Mouse (Mus musculus) ES-Bruce4 (cell line): Measurements from ENCODE around the gene Recql5.

Experiments used
- CTCF ChIP-seq: IDR thresholded peaks from one replicate; pipeline ENCODE4 v1.8.1; 2011; ENCODE audit warnings: low read depth, low read length
- EP300 ChIP-seq: IDR thresholded peaks from 2 replicates; pipeline ENCODE4 v1.6.1; 2011; ENCODE audit warnings: low read depth, low read length; ENCODE audit not compliant: insufficient read depth
- POLR2A ChIP-seq: IDR thresholded peaks from one replicate; pipeline ENCODE4 v1.8.1; 2011; ENCODE audit warnings: low read length; ENCODE audit not compliant: insufficient read depth

GRCm38 (mm10) chr11:115931235-115931634, 2.0 kb downstream of the Recql5 start:
- TF ChIP-seq POLR2A = no peak
- no peak for TF ChIP-seq CTCF
- no peak for TF ChIP-seq EP300
